Mouse (Mus musculus): Measurements from ENCODE around the gene Tgfbr2.

Tgfbr2 gene

DNA sequence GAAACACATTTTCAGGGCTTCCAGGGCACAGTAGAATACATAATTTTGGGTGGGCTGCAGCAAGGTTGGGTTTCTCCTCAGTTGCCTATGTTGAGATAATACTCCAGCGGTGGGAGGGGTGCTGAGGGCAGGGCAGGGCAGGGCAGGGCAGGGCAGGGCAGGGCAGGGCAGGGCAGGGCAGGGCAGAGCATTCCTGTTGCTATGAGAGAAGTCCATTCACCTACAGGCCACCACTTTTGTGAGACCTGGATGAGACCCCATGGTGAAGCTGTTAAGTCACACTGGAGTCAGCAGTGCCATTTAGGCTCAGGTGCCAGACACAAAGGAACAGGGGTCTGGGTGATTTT, 18.3 kb upstream of the Tgfbr2 start:
- no peak for DNase-seq

DNA sequence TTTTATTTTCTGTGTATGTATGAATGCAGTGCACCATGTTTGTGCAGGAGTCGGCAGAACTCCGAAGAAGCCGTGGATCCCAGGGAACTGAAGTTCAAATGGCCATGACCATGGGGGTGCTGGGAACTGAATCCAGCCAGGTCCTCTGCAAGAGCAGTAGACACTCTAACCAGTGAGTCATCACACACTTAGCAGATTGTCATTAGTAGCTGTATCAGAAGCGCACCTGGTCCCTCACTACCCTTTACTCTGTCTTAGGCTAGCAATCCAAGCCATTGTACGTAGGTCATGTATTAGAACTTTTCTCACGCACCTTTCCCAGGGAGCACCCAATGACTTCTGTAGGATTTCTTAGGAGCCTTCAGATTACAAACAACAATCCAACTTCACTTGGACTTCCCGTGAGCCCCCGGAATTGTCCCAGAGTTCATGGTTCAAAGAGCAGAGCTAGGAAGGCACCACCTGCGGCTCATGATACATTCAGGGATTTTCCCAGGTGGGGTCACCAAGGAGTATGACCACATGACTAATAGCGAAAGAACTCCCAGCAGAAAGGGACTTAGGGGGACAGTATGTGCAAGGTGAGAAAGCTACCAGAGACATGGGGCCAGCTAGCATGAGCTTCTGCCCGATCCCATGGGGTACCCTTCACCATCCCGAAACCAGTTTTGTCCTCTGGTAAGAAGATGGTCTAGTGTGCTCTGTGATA, 17.8 kb upstream of the Tgfbr2 start:
- DNase-seq, result no peak

DNA sequence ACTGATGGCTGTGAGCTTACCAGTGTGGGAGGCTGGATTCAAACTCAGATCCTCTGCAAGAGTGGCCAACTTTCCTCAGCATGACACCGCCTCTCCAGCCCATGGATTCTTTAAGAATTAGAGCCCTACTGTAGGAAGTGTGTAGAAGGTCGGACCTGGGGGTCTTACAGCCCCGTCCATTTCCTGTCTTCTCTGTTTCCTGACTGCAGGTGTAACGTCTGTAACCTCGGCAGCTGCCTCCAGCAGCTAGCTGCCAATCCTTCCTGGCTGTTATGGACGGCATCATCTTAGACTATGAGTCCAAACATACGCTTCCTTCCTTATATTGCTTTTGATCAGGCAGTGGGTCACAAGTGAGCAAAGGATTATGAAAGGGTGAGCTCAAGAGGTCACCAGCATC, 17.1 kb upstream of the Tgfbr2 start:
- peak; percentile 39 for DNase-seq

DNA sequence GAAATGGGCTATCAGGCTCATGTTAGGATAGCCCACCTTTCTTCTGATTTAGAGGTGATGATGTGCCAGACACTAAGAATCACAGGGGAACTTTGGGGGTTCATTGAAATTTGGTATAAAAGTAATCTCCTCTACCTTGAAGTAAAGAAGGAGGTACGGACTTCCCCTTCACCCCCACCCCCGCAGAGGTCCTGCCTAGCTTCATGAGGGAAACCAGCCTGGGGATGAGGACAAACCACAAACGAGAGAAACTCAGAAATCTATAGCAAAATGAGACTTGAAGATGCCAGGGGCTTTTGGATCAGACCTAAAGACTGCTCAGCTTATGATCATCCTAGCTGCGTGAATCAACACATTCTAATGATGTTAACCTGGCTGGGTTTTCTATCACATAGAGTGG, 14.7 kb upstream of the Tgfbr2 start:
- no peak for DNase-seq

DNA sequence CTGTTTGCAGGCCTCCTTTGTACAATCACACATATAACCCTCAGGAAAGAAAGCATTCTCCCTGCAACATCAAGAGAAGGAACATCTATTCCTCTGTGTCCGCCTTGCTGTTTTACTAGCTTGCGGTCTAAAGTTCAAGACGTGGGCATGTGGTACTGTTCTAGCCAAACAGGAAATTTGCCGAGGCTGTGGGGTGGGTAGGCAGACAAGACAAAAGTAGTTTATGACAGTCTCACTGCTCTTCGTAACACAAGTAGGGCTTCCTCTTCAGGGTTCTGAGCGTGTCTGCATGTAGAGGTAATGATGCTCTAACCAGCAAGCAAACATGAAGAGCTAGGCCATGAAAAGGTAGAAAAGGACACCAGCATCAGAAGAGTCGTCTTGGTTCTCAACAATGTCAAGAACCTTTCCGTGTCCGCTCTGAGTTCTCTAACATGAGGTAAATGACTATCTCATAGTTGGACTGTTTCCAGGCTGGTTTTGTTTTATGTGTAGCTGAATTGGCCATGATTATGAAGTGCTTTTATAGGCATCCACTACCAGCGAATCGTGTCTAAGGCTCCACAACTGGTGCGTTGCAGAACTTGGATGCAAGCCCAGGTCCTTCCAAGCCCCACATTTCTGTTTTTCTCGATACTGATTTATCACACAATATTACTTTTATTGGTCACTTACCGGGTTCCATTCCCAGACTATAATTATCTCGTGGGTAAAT, 13.9 kb upstream of the Tgfbr2 start:
- peak; percentile 70 for DNase-seq

DNA sequence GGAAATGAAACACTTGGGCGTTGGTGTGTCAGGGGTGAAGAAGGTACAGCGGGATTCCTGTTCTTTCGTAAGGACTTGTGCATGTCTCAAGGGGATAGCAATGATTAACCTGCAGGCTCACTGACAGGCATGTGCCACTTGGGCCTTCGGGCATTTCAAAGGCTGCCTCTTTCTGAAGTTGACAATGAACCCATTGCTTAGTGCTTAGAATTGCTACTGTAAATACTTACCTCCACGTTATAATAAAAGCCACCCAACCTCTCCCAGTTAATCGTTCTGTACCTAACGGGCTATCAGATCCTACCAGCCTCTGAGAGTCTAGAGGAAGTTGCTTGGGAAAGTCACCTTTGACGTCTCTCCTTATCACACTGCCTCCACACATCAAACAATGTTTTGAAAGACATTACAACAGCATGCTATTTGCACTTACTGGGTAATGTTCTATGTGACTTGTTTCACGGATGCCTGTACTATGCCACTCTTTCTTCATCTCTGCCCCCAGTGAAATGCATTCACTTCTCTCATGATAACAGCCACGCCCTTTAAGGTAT, 12.1 kb upstream of the Tgfbr2 start:
- DNase-seq, result no peak

DNA sequence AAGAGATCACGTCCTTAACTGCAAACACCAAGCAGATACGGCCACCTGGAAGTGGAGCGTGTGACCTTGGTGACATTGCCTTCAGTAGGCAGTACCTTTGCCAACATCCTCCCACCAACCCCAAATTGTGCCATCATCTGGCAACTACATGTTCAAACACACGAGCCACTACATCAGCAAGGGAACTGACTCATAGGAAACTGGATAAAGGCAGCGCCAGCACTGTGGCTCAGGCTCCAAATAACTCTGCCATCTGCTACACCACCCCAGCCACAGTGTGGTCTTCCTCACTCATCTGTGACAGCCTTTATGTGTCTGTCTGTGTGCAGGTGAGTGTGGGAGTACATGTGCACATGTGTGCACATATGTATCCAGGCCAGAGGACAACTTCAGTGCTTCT, 9.7 kb upstream of the Tgfbr2 start:
- no peak for DNase-seq

DNA sequence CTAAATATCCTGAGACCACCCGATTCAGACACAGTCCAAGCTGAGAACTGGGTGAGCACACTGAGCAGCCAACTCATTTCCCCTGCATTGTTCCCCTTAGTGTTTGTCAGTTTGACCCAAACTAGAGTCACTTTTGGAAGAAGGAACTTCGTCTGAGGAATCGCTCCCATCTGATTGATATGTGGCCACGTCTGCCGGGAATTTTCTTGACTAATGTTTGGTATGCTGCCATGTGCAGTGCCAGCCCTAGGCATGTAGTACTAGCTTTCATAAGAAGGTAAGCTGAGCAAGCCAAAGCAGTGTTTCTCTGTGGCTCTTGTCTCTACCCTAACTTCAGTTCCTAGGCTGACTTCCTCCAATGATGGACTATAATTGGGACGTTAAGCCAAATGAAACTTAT, 7.9 kb upstream of the Tgfbr2 start:
- no peak for DNase-seq

DNA sequence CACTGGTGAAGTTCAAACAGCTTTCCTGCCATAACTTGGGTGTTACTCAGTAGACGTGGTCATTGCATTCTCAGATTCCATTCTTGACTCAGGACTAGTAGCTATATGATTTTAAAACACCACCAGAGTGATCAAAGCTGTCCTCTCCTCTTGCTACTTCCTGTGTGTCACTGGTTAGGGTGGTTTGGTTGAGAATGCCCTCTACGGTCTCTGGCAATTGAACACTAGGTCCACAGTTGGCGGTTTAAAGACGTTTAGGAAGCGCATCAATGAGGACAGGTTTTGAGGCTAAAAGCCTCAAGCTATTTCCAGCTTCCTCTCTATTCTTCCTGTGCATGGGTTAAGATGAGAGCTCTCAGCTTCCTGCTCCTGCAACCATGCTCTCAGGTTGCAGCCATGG, 6.4 kb upstream of the Tgfbr2 start:
- DNase-seq, result no peak

DNA sequence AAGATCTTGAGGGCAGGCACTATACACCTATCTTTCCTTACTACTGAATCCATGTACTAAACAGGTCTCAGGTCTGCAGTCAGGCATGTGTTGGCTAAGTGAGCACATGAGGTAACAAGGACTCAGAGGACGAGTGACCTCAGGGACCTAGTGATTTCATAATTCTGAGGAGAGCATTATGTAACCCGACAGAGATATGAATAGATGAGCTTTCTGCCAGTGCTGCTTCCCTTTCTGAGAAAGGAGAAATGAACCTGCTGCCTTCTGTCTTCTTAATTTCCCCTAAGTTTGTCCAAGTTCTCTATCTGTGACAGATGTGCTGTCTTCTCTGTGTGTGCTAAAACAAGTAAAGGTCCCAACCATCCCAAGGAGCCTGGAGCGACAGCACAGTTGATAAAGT, 3.0 kb upstream of the Tgfbr2 start:
- DNase-seq, result no peak

DNA sequence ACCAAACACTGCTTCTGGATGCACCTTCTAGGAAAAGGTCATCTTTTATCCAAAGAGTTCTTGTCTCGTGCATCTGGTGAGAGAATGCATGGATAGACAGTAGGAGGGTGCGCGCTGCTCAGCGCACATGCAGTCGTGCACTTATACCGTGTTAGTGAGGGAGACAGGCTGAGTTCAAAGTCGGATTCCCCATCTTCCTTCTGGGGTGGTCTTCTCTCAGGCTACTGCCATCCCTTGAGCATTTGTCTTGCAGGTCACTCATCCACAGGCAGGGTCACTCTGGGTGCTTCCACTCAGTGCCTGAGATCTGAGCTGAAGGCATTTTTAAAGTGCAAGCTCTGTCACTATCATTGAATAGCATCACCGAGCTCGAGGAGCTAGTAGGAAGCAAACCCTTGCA, 1.9 kb upstream of the Tgfbr2 start:
- DNase-seq, result no peak

DNA sequence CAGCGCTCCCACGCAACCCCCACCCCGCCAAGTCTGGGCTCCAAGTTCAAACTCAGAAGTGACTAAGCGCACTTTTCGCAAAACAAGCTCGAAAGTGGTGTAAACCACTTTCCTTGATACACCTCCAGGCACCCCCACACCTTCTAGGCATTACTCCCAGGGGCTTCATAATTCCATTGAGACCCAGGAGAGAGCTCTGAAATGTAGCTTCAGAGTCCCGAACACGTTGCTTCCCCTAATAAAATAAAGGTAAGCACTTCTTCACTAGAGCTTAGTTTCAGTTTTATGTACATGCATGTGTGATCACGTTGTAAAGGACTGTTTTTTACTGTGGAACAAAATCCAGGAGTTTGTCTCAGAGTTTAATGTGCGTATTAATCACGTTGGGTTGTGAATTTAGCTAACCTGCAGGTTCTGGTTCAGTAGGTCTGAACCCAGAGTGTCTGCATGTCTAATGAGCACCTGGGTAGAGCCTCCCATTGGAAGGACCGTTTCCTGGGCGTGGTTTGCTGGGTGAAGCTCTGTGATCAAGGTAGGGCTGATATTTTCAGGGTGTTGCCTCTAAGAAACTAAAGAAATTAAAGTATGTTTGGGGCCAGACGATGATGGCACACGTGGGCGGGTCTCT, 442 bp upstream of the Tgfbr2 start:
- peak; percentile 77 for DNase-seq

DNA sequence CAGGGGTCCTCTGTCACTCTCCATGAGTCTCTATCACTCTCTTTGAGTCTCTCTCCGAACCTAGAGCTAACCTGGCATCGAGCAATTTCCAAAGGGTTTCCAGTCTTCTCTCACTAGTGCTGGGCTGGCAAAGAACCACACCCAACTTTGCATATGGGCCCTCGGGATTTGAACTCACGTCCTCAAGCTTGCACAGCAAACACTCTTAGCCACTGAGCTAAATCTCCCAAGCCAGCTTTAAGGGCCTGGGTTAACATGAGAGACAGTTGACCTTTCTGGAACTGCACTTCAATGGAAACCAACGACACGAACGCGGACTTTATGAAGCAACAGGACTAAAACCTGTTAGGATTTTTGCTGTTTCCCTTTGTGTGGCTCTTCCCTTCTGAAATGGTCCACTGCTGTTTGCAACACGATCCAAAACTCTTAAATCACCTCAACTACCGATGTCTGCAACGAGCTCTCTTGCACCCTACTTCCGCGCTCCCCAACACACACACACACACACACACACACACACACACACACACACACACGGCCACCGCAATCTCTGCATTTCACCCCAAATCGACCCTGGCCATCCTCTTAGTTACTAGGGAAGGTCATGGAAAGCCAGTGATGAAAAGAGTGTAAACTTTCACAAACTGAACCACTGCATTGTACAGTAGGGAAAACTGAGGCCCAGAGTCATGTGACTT, 1.5 kb downstream of the Tgfbr2 start:
- no peak for DNase-seq

DNA sequence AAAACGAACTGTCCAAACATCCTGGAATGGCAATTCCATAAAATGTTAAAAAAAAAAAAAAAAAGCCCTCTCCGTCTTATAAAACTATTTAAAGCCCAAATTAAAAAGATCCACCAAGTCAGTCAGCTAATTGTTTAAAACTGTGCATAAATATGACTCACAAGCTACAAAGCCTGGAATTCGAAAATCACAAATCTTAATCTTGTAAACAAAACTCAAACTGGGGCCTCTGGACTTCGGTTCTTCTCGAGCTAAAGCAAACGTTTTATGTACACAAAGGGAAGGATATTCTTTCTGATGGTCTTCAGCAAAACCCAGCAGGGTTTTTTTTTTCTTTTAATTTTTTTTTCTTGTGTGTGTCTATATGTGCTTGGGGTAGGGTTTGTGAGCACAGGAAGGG, 2.1 kb downstream of the Tgfbr2 start:
- no peak for DNase-seq

DNA sequence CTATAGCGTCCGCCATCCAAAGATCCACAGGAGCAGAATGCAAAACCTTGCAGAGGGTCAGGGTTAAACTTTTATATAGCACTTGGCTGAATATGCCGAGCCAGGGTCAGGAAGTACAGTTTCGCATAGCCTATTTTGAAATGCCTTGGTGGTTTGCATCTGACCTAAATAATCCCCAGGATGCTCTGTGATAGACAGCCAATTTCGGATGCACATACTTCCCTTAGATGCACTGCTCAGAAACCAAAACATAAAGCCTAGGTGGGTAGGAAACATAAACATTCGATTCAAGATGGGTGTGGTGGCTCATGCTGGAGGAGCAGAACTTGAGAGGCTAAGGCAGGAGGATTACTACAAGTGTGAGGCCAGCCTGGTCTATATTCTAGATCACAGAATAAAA, 6.1 kb downstream of the Tgfbr2 start:
- no peak for DNase-seq

DNA sequence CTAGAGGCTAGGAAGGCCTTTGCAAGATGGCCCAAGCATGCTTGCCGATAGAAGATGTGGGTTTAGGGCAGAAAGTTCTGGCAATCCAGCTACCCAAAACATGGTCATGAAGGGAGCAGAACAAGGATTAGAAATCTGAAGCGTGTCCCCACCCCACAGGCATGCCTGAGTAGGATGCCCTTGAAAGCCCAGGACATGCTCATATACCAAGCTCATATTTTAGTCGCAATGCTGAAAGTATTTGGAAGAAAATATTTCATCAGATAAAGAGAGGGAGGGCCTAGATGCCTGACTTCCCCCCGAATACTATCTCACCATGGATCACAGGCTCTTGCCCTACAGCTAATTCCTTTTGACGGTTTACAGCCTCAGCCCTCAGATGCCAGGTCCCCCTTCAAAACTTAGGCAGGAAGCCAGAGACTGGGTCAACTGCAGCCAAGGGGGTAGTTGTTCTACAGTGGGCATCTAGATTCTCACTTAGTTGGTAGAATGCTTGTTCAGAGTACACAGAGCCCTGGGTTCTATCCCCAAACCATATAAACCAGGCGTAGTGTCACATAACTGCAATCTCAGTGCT, 7.8 kb downstream of the Tgfbr2 start:
- DNase-seq, result no peak

DNA sequence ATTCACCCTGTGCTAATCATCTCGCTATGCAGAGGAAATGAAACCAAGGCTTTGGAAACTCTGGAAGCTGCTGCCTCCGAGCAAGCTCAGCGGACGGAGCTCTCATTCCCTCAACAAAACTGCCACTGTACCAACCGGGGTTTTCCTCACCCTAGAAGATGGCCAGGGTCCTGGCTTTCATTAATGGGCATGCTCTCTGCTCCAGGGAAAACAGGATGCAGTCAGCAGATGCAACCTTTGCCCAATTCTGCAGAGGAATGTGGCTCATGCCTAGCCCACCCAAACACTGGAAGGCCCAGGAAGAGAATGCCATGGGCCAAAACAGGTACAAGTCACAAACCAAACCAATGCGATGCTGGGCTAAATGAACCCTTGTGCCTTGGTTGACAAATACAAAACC, 8.8 kb downstream of the Tgfbr2 start:
- DNase-seq, result no peak

DNA sequence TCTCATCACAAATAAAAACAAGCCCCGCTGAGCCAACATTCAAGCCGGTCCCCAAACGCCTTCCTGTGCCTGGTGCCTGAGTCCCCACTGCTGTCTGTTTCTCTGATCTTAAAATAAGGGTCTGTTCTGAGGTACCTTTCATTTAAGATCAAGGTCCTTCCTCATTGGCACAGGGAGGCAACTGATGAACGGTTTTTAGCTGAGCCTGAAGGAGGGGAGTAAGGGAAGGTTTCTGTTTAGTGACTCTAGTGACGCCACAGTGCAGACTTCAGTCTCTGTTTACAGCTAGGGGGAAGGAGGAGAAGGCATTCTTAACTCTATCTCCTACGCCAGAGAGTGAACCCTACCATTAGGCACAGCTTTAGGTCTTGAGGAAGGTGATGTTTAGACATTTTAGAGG, 11.3 kb downstream of the Tgfbr2 start:
- DNase-seq, result no peak

DNA sequence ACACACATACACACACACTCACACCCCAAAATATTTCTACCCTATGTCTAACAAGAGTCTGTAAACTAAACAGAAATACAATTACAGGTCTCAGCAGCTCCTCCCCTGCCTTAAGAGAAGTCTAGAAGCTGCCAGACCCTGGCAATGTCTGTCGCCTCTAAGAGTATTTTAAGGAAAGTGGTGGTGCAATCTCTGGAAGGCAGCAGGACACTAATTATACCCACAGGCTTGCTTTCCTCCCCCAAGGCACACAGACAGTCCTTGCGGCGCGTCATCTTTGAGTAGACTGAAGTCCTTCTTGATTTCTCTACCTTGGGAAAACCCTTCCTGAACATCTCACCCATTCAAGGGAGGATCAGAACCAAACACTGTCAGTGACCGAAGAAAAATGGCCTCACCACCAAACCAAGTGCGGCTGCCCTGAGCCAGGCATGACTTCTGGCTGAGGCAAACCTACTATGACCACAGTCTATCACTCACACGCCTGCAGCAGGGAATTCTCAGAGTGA, 12.2 kb downstream of the Tgfbr2 start:
- DNase-seq, result no peak

DNA sequence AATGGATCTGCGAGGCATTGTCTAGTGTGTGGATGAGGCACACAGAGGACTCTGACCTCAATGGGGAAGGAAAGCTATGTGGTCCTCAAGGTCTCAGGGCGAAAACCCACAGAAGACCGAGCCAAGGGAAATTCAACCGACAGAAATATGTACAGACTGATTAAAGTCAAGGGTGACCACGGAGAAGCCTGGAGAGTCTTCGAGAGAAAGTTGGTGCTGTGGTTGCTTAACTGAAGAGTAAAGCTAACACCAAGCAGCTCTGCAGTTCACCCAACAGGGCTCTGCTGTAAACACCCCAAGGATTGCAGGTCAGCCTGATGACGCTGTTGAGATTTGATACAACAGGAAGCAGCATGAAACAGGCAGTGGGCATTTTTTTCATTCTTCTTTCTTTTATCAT, 14.3 kb downstream of the Tgfbr2 start:
- DNase-seq, result no peak

DNA sequence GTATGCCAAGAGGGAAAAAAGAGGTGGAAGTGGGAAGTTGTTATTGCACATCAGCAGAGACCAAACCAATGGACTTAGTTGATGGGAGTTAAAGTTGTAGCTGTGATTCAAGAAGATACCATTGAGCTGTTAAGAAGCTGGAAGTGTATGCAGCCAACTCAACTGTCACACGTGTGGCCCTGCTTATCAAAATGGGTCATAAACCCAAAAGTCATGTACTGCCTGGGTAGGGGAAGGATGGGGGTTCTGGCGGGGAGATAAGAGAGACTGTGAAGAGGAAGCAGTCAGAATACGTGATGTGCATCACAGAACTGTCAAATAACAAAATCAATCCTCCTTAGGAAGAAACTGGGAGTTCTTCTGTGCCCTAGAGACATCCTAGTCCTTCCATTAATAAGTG, 15.1 kb downstream of the Tgfbr2 start:
- no peak for DNase-seq

DNA sequence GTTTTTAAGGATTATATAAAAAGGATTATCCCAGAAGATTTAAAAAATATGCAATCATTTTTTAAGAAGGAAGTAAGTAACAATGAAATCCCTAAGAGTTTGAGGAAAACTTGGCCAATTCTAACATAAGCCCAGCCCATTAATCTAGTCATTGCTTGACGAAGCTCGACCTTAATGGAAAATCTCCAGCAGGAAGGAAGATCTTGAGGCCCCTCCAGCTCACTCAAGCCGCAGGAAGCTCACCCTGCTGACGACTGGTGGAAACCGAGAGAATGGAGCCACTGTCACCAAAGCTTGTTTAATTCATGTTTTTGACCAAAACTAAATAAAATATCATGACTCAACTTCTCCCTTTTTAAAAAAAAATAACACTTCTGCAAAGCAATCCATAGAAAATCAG, 18.7 kb downstream of the Tgfbr2 start:
- no peak for DNase-seq

DNA sequence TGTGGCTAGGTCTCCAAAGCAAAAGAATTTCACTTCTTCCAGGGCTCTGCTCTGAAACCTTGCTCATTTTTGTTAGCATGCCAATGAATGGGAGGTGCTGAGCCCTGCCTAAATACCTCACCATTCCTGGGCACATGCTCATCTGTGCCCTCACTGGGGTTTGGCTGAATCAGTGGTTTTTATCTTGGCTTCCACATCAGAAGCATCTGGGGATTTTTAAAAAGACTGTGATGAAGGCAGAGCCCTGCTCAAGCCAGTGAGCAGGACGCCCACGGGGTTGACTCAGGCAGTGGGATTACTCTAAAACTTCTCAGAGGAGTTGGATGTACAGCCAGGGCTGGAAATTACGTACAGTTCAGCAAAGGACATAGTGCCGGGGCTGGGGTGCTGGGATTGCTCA, 22.3 kb downstream of the Tgfbr2 start:
- no peak for DNase-seq

All from thymus, postnatal 25 days (tissue).